Mouse (Mus musculus): ENCODE data around the gene Prph2. TPM values are rescaled to one million over a fixed set of nuclear protein-coding genes. Genes with fewer than 3 reads are reported as not detected.

Gene Prph2
- not detected in 2 replicates for polyA plus RNA-seq (2012; rRNA removed)

DNA sequence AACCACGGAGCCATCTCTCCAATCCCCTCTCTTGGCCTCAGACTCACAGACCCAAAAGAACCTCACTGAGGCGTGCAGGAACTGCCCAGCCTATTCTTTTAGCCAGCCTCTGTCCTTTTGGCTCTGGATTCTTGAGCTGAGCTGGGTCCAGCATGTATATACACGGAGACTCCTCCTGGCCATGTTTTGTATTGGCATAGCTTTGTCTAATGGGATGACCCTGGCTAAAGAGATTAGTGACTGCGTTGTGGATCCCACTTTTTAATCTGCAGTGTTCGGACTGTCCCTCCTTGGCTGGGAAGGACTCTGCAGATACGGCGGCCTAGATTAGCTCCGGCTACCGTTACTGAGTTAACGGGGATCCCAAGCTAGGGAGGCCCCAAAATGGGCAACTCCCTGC lies at the start of gene Prph2:
Gene Prph2, plus strand, starts transcription at position 274 of the 400 bp plus-strand sequence.

DNA sequence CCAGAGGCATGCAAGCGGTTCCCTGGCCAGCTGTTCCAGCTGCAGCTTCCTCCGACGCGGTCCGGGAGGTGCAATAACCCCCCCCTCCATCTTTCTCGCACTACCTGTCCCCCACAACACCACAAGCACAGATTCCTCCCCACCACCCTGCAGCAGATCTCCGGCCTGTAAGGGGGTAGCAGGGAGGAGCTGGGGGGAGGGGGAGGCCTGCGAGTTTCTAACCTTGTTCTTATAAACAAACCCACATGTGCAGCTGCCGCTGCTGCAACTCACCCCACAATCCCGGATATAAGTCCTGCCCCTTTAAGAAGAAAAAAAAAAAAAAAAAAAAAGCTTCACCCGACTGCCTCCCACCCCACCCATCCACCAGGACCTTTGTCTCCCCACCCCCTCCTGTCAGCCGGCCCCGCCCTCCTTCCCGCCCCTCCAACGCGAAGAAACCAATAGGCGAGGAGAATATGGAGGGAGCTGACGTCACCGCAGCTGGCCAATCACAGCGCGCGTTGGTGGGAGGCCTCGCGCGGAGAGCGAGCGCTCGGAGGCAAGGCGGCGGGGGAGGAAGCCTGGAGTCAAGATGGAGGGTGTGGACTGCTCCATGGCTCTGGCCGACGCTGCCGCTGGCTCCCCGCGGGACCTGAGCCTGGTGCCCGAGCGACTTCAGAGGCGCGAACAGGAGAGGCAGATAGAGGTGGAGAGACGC lies 20.0 kb upstream of the Prph2 start, which contains the start of gene Tbcc:
Gene Tbcc, plus strand, starts transcription at position 569 of the 700 bp plus-strand sequence.

Other genes starting within 250 kb of the Prph2 start
- 41.9 and 48.7 TPM in 2 replicates for gene Rrp36, start 236.1 kb upstream of the Prph2 start, polyA plus RNA-seq (2012; rRNA removed)
- gene Mea1, start 231.7 kb upstream of the Prph2 start, polyA plus RNA-seq (2012; rRNA removed) = 53.1 and 64.5 TPM in 2 replicates
- gene Klhdc3, start 229.5 kb upstream of the Prph2 start, polyA plus RNA-seq (2012; rRNA removed) = 121 and 137 TPM in 2 replicates
- 58.2 and 71.4 TPM in 2 replicates for gene Ppp2r5d, start 205.3 kb upstream of the Prph2 start, polyA plus RNA-seq (2012; rRNA removed)
- gene Pex6, start 199.0 kb upstream of the Prph2 start, polyA plus RNA-seq (2012; rRNA removed) = 117 and 140 TPM in 2 replicates
- 3.6 and 8.5 TPM in 2 replicates for gene Gnmt, start 181.3 kb upstream of the Prph2 start, polyA plus RNA-seq (2012; rRNA removed)
- 54.0 and 61.7 TPM in 2 replicates for gene Cnpy3, start 158.2 kb upstream of the Prph2 start, polyA plus RNA-seq (2012; rRNA removed)
- gene Ptcra, start 146.7 kb upstream of the Prph2 start, polyA plus RNA-seq (2012; rRNA removed) = 0.10 and 0.12 TPM in 2 replicates
- gene 2310039H08Rik, start 137.8 kb upstream of the Prph2 start, polyA plus RNA-seq (2012; rRNA removed) = 166 and 205 TPM in 2 replicates
- 15.6 and 18.1 TPM in 2 replicates for gene Rpl7l1, start 127.8 kb upstream of the Prph2 start, polyA plus RNA-seq (2012; rRNA removed)
- 6.5 and 8.3 TPM in 2 replicates for gene Bicral, start 52.0 kb upstream of the Prph2 start, polyA plus RNA-seq (2012; rRNA removed)
- gene Tbcc, start 19.8 kb upstream of the Prph2 start, polyA plus RNA-seq (2012; rRNA removed) = 40.5 and 41.2 TPM in 2 replicates
- gene Ubr2, start 100.1 kb downstream of the Prph2 start, polyA plus RNA-seq (2012; rRNA removed) = 42.4 and 50.4 TPM in 2 replicates

Data from ovary, adult 2 months (tissue).